Mouse (Mus musculus) C2C12 (cell line): ENCODE measurements around the gene Akna.

Source experiments
- CTCF ChIP-seq: IDR thresholded peaks from one replicate; pipeline ENCODE4 v1.5.1; 2011; ENCODE audit not compliant: control insufficient read depth, insufficient read depth, insufficient read length
- MYOG ChIP-seq: IDR thresholded peaks from one replicate; pipeline ENCODE4 v1.6.1; 2011; ENCODE audit not compliant: control insufficient read depth, insufficient read length; ENCODE audit errors: extremely low read depth

GRCm38 (mm10) chr4:63423811-63424210 is 20.7 kb upstream of the Akna start:
- TF ChIP-seq CTCF (no peak), MYOG (no peak)
